Mouse (Mus musculus) brain, embryonic 14.5 days (tissue): ENCODE data around the gene Casq2. TPM values are rescaled to one million over a fixed set of nuclear protein-coding genes. Genes with fewer than 3 reads are reported as not detected.

Source experiments
- DNase-seq: peaks from one replicate; pipeline ENCODE4 v3.0.0-alpha.2; 2011; ENCODE audit warnings: low read depth
- CTCF ChIP-seq: fragments of 200-500 bp; IDR thresholded peaks from 2 replicates; pipeline ENCODE4 v1.5.1; 2012; ENCODE audit warnings: inconsistent platforms, mild to moderate bottlenecking, moderate library complexity, borderline replicate concordance; ENCODE audit not compliant: insufficient read depth, insufficient read length; ENCODE audit errors: extremely low read depth
- POLR2A ChIP-seq: fragments of 200-500 bp; IDR thresholded peaks from 2 replicates; pipeline ENCODE4 v1.6.1; 2012; ENCODE audit warnings: mild to moderate bottlenecking, inconsistent platforms, borderline replicate concordance; ENCODE audit not compliant: poor library complexity, insufficient read depth, insufficient read length, severe bottlenecking; ENCODE audit errors: extremely low read depth
- polyA plus RNA-seq: library from polyadenylated mRNA; depleted of rRNA; stranded (reverse); fragments of >200 nt; gene quantifications from 2 replicates; pipeline ENCODE4 v1.2.3, GENCODE M21; 2012

The Casq2 gene
- polyA plus RNA-seq, 1 experiment = 1.3 TPM

DNA sequence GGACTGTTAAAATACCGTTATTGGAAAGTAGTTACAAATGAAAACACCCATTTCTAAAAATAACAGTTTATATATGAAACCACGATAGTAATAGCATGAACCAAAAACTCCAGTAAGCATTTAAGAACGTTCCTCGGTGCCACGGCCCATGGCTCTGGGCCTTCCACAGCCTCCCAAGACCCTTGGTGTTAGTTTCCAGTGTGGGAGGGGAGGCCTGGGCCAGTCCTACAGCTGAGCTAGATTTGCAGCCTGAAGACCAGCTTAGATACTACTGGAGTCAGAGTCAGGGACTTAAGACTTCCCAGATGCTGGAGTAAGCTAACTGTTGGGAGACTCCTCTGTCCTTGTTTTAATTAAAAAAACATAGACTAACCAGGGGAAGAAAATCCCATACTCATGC is 89.9 kb downstream of the Casq2 start:
- no peak for DNase-seq
- TF ChIP-seq CTCF (no peak), POLR2A (no peak)

DNA sequence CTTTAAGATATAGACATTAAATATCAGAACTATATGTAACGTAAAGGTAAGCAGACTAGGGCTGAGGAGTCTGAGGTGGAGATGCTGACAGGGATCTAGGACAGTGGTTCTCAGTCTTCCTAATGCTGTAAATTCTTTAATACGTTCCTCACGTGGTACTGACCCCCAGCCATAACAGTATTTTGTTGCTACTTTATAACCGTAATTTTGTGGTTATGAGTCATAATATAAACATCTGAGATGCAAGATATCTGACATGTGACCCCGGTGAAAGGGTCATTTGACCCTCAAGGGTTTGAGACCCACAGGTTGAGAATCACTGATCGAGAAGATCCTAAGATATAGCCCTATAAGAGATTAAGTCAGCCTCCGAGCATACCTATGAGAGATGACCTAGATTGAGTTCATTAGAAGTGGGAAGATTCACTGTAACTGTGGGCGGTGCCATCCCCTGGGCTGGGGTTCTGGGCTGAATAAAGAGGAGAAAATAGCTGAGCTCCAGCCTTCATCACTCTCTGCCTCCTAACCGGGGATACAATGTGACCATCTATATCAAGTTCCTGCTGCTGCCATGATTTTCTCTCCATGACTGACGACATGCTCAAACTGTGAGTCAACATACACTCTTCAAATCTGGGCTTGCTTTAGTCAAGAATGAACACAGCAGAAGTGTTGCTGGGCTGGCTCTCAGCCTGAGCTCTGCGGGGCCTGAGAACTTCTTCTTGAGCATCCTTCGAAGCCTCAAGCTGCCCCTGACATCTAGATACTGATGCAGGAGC is 91.8 kb downstream of the Casq2 start:
- no peak for DNase-seq
- TF ChIP-seq CTCF (no peak), POLR2A (no peak)

DNA sequence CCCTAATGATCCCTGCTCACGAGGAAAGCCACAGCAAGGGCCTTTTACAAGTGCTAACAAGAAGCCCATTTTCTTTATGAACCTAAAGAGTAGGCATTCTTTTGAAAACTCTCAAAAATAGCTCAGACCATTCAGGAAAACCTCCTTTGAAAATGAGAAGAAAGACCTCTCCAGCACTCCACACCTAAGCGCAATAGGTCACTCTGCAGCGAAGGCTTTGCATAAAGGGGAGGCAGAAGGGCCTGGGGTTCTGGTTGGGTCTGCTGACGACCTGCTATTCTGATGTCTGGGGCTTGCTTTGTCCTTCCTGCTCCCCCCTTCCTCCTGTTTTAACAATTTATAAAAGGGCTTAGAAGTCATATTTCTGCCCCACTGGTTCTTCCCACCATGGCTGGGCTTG is 93.7 kb downstream of the Casq2 start:
- TF ChIP-seq POLR2A (no peak), CTCF (no peak)
- DNase-seq = peak; percentile 62

DNA sequence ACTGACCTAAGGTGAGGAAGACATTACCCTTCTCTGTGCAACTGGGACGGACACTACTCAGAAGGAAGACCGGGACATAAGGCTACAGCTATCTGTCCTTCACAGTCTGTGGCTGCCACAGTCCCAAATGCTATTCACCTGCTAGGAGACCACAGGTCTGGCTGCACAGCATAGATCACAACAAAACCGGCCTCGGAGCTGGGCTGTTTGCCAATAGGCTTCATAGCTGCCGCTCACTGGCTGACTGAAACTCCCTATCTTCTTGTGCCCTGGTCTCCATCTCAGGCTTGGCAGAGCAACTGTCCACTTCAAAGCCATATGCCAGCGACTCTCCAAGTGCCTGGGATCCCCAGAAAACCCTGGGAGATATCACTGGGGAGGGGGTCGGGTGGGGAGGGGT is 94.5 kb downstream of the Casq2 start:
- TF ChIP-seq POLR2A = no peak
- no peak for TF ChIP-seq CTCF
- DNase-seq = peak; percentile 42

DNA sequence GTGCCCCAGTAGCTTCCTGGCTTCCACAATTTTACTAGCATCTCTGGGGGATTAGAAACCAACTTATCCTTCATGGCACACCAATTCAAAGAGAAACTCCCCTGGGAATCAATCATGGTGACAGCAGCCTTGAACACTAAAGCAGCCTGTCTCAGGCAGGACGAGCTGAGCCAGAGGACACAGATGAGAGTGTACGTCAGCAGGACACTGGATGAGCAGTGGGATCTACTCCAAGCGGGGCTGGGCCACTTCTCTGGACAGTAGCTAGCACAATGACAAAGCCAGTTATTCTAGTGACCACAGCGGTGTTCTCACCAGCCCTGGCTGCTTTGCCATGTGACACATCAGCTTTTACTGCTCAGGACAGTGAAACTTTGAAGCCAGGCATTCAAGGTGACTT is 95.0 kb downstream of the Casq2 start:
- TF ChIP-seq POLR2A = no peak
- no peak for TF ChIP-seq CTCF
- no peak for DNase-seq

DNA sequence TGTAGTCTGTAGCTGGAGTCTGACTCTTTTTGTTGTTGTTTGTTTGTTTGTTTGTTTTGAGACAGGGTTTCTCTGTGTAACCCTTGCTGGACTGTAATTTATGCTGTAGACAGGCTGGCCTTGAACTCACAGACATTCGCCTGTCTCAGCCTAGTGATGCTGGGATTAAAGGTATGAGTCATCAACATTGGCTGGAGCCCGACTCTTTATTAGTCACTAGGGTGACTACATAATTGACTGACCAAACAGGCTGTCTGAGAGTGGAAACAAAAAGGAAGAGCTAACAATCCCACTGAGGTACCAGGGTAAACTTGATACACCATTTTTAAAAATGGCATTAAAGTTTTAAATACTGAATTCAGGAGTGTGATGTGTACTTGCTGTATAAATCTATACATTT is 96.4 kb downstream of the Casq2 start:
- TF ChIP-seq POLR2A (no peak), CTCF (no peak)

DNA sequence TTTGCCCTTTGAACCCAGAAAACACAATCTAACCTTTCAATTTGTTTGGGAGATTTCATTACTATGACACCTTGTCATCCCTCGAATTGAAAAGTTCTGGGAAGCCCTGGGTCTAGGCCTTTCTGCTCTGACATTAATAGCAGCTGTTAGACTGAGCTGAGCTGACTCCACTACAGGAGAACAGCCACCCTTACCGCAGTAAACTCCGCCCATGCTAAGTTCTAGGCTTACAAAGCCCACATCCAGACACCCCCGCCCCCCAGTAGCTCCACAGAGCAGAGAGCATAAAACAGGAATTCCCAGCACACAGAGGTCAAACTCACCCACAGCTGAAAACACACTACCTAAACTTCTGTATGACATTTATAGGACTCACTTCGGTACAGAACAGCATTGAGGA is 98.5 kb downstream of the Casq2 start:
- no peak for DNase-seq
- no peak for TF ChIP-seq POLR2A
- TF ChIP-seq CTCF = no peak

More for the DNA sequence above, 96.4 kb downstream of the Casq2 start:
- no peak for DNase-seq

DNA sequence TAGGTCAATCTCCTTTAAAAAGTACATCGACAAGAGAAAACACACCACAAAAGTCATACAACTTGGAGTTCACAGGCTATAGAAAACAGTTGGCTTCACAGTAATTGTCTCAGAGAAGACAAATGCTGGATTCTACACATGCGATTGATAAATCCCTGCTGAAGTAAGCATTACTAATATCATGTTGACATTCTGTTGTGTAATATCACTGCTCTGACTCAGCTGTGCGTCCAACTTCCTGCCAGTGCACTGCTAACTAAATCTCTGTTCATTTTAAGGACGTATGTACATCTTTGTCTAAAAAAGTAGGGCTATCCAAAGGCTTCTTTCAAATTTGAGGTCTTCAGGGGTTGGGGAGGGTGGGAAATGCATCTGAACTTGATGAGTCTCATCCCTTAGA is 101.2 kb downstream of the Casq2 start:
- TF ChIP-seq POLR2A (no peak), CTCF (no peak)
- DNase-seq = no peak

DNA sequence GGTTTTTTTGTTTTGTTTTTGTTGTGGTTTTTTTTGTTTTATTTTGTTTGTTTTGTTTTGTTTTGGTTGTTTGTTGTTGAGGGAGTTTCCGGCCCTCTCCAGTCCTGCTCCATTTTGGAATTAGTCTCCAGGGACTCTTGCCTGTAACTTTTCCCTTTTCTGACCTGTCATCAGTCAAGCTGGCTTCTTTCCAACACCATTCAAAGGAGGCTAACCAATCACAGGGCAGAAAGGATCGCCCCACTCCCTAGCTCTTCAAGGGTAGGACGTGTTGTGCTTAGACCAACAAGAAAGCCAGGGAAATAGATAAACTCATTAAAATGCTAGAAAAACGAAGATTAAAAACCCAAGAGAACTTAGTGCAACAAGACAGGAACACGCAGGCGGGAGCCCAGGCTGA is 102.8 kb downstream of the Casq2 start:
- TF ChIP-seq CTCF = no peak
- peak; percentile 70 for DNase-seq

DNA sequence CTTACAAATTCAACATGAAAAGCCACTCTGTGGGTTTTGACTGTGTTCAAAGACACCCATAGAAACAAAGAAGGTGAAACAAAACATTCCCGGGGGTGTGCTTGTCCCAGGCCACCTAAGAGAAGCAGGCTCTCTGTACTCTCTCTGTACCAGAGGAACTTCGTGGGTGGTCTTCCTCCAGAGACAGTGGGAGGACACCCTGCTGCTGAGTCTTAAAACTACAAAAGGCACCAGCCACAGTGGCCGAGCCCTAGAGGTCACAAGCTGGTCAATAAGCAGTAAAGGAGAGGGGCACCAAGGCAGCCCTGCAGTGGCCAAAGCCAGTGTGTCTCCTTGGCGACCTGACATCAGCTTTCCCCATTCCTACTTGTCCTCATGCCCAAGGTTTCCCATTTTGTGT is 103.8 kb downstream of the Casq2 start:
- TF ChIP-seq CTCF (no peak), POLR2A (no peak)
- no peak for DNase-seq

DNA sequence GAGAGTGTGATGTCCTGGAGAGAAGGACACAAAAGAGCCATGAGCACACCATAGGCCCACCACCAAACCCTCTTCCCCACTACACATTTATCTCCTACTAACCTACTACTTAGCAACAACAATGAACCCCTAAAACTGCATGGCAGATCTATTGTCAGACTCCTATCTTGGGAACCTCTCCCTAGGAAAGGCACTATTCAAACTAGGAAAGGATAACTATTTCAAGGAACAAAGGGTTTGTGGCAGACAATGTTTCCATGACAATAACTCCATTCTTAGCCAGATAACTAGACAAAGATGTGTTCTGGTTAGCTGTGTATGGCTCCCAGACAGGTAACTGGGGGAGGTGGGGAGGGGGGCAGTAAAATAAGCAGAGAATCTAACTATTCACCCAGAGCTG is 104.4 kb downstream of the Casq2 start:
- no peak for DNase-seq
- no peak for TF ChIP-seq POLR2A
- TF ChIP-seq CTCF = no peak

DNA sequence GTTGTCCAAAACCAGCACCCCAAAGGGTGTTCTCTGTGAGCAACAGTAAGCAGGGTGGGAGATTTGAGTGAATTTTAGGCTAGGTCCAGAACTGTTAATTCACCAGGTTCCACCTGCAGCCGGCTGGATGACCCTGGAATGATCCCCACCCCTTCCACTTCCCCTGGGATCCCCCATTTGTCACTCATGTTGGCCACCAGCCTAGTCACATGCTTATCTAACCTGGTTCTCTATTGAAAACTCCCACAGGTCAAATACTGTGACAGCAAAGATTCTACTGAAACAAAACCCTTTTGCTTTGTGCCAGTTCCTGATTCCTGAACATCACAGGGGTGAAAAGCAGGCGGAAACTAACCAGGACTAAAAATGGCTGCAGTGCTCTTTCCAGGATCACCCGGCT is 105.4 kb downstream of the Casq2 start:
- DNase-seq = no peak
- TF ChIP-seq CTCF = no peak
- no peak for TF ChIP-seq POLR2A

DNA sequence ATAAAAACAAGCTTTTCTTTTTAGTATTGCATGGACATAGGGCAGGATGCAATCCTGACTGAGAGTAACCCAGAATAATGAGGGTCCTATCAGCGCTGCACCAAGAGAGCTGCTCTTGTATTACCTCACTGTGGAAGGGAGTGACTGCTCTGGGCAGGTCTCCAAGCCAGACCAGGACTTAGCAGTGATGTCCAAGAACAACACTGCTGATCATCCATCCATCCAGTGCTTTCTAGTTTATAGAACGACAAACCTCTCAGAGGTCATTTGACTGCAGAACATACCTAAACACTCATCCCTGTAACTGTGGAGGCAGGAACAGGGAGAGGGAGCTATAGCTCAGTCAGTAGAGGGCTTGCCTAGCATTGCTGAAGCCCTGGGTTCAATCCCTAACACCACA is 106.4 kb downstream of the Casq2 start:
- TF ChIP-seq POLR2A (no peak), CTCF (no peak)
- no peak for DNase-seq
